Mouse (Mus musculus) urinary bladder, postnatal 4 days (tissue): Measurements from ENCODE around the gene Cntrl.

ENCODE experiments used
- DNase-seq, 2 experiments: peaks; one replicate each; pipeline ENCODE4 v3.0.0; 2021 to 2022; ENCODE audit warnings: low spot score in 2 of 2

Gene Cntrl

GRCm38 (mm10) chr2:35109141-35109923 lies at the start of gene Cntrl:
TSS of gene Cntrl (plus strand) at chr2:35109492.
- peak; percentile 93 to 96 for DNase-seq

- DNase-seq = no peak
Measured at GRCm38 (mm10) chr2:35060256-35060655, 49.0 kb upstream of the Cntrl start.

GRCm38 (mm10) chr2:35060897-35061296 lies 48.4 kb upstream of the Cntrl start:
- no peak for DNase-seq

GRCm38 (mm10) chr2:35061338-35061737 lies 48.0 kb upstream of the Cntrl start, which contains the start of gene Hc:
TSS of gene Hc (minus strand) at chr2:35061438.
- DNase-seq = no peak

GRCm38 (mm10) chr2:35063333-35064030 lies 45.8 kb upstream of the Cntrl start:
- DNase-seq = no peak

GRCm38 (mm10) chr2:35066525-35067082 lies 42.7 kb upstream of the Cntrl start:
- no peak for DNase-seq

GRCm38 (mm10) chr2:35067117-35067516 lies 42.2 kb upstream of the Cntrl start:
- no peak for DNase-seq

GRCm38 (mm10) chr2:35069124-35069523 lies 40.2 kb upstream of the Cntrl start:
- no peak for DNase-seq

- no peak for DNase-seq
Measured at GRCm38 (mm10) chr2:35070275-35070674, 39.0 kb upstream of the Cntrl start.

GRCm38 (mm10) chr2:35072547-35072946 lies 36.7 kb upstream of the Cntrl start:
- DNase-seq = no peak

- DNase-seq = no peak
Measured at GRCm38 (mm10) chr2:35074328-35074727, 35.0 kb upstream of the Cntrl start.

GRCm38 (mm10) chr2:35079166-35079565 lies 30.1 kb upstream of the Cntrl start:
- DNase-seq = no peak

- no peak for DNase-seq
Measured at GRCm38 (mm10) chr2:35087418-35087817, 21.9 kb upstream of the Cntrl start.

GRCm38 (mm10) chr2:35100529-35100928 lies 8.8 kb upstream of the Cntrl start:
- no peak for DNase-seq

- no peak for DNase-seq
Measured at GRCm38 (mm10) chr2:35101443-35101842, 7.8 kb upstream of the Cntrl start, which contains the start of gene AI182371. TSS of gene AI182371 (minus strand) at chr2:35101543.

- no peak for DNase-seq
Measured at GRCm38 (mm10) chr2:35102777-35103176, 6.5 kb upstream of the Cntrl start.

GRCm38 (mm10) chr2:35103558-35103957 lies 5.7 kb upstream of the Cntrl start:
- no peak for DNase-seq

- DNase-seq = no peak
Measured at GRCm38 (mm10) chr2:35104843-35105242, 4.4 kb upstream of the Cntrl start.

GRCm38 (mm10) chr2:35107984-35108635 lies 1.2 kb upstream of the Cntrl start:
- no peak for DNase-seq

- DNase-seq = no peak
Measured at GRCm38 (mm10) chr2:35108712-35109111, 580 bp upstream of the Cntrl start.

GRCm38 (mm10) chr2:35109924-35110304 lies 622 bp downstream of the Cntrl start:
- no peak for DNase-seq

GRCm38 (mm10) chr2:35110521-35110920 lies 1.2 kb downstream of the Cntrl start:
- no peak for DNase-seq
